Mouse (Mus musculus) heart, postnatal 0 days (tissue): ENCODE results near the gene Arhgap23. TPM values are rescaled to one million over a fixed set of nuclear protein-coding genes. Genes with fewer than 3 reads are reported as not detected.
A peak's percentile ranks its signal among the peaks of the same experiment; 100 is the strongest.

Experiments
- ATAC-seq: fragments of 200-750 bp; cut with Nextera tagmentation; 2 replicates; pipeline ENCODE4 v1.8.0; 2017; ENCODE audit warnings: low read depth, moderate number of reproducible peaks, moderate library complexity; ENCODE audit not compliant: insufficient read depth
- DNase-seq: peaks from one replicate; pipeline ENCODE4 v3.0.0-alpha.2; 2016; ENCODE audit warnings: low spot score
- H3K27ac ChIP-seq: fragments of 300-500 bp; sonication (generic); 2 replicates; pipeline ENCODE4 v1.5.1; 2014; ENCODE audit warnings: low read depth, mild to moderate bottlenecking
- H3K27me3 ChIP-seq: fragments of 300-500 bp; sonication (generic); 2 replicates; pipeline ENCODE4 v1.6.1; 2014; ENCODE audit warnings: low read length, mixed read lengths; ENCODE audit not compliant: control insufficient read depth, insufficient read depth
- H3K36me3 ChIP-seq: fragments of 300-500 bp; sonication (generic); replicated peaks from 2 replicates; pipeline ENCODE4 v1.6.1; 2014; ENCODE audit warnings: low read length, mixed read lengths; ENCODE audit not compliant: control insufficient read depth, insufficient read depth
- H3K4me1 ChIP-seq: fragments of 300-500 bp; sonication (generic); 2 replicates; pipeline ENCODE4 v1.6.1; 2014; ENCODE audit warnings: antibody characterized with exemption; ENCODE audit not compliant: control insufficient read depth, insufficient read depth
- H3K4me2 ChIP-seq: fragments of 300-500 bp; sonication (generic); 2 replicates; pipeline ENCODE4 v1.6.1; 2014; ENCODE audit warnings: low read depth, mild to moderate bottlenecking, low read length, moderate library complexity
- H3K4me3 ChIP-seq: fragments of 300-500 bp; sonication (generic); 2 replicates; pipeline ENCODE4 v1.5.1; 2014; ENCODE audit warnings: low read depth, low read length
- H3K9ac ChIP-seq: fragments of 300-500 bp; sonication (generic); replicated peaks from 2 replicates; pipeline ENCODE4 v1.6.1; 2014; ENCODE audit warnings: low read depth, low read length, mixed read lengths
- H3K9me3 ChIP-seq: fragments of 300-500 bp; sonication (generic); replicated peaks from 2 replicates; pipeline ENCODE4 v1.6.1; 2016; ENCODE audit warnings: low read length; ENCODE audit not compliant: control insufficient read depth
- CTCF ChIP-seq: IDR thresholded peaks from 2 replicates; pipeline ENCODE4 v1.5.1; 2016; ENCODE audit warnings: antibody characterized with exemption, control low read depth, low read depth
- EP300 ChIP-seq: IDR thresholded peaks from 2 replicates; pipeline ENCODE4 v1.6.1; 2016; ENCODE audit warnings: antibody characterized with exemption, low read depth
- WGBS: fragments of 180-500 bp; shearing (Covaris S2); extraction: QIAGEN DNeasy Blood & Tissue Kit; methylation state at CpG from one replicate; pipeline ENCODE4 v1.1.7; 2014; 5-methylcytosine and 5-hydroxymethylcytosine counted together
- polyA plus RNA-seq: library from polyadenylated mRNA; unstranded; fragments of >200 nt; fragmentation: Nextera tagmentation; extraction: Ambion mirVana; gene quantifications from 2 replicates; pipeline ENCODE4 v1.2.1, GENCODE M21; 2015
- total RNA-seq: library from RNA; depleted of rRNA; stranded (reverse); fragments of >200 nt; gene quantifications from 2 replicates; pipeline ENCODE4 v1.2.3, GENCODE M21; 2014; ENCODE audit warnings: low replicate concordance

Arhgap23 gene
- total and polyA plus RNA-seq, 2 experiments from 2014 or later, result 3.8 to 44.0 TPM

GRCm38 (mm10) chr11:97477431-97477830 lies 62.1 kb downstream of the Arhgap23 start:
- Histone ChIP-seq H3K4me1 (0 out of 2 replicates have a peak, but pooled peaks cover 3% of the 10 kb centered on the region), H3K4me3 (no peak overlapping the region), H3K4me2 (no peak overlapping the region), H3K9me3 (no peaks in the 10 kb centered on the region), H3K9ac (no peak overlapping the region), H3K36me3 (peaks cover 91% of the 10 kb centered on the region), H3K27me3 (no peaks in the 10 kb centered on the region), H3K27ac (no peak overlapping the region)
- DNase-seq, result no peak
- TF ChIP-seq CTCF (no peak), EP300 (no peak)
- no peak for ATAC-seq
- WGBS, result 75% methylated on average over 7 of the region's 7 CpGs

- whole genome bisulfite sequencing, result 87% methylated on average over 6 of the region's 6 CpGs
Observed at GRCm38 (mm10) chr11:97478345-97478744, 63.0 kb downstream of the Arhgap23 start.

GRCm38 (mm10) chr11:97479085-97479484 lies 63.8 kb downstream of the Arhgap23 start:
- no peaks in the 10 kb centered on the region for H3K27me3 ChIP-seq
- no peak overlapping the region for H3K27ac ChIP-seq
- peaks cover 88% of the 10 kb centered on the region for H3K36me3 ChIP-seq
- no peak for ATAC-seq
- no peak for DNase-seq
- no peak overlapping the region for H3K4me3 ChIP-seq
- no peaks in the 10 kb centered on the region for H3K9me3 ChIP-seq
- WGBS, result 85% methylated on average over 10 of the region's 10 CpGs
- 0 out of 2 replicates have a peak, but pooled peaks cover 3% of the 10 kb centered on the region for H3K4me1 ChIP-seq
- H3K4me2 ChIP-seq, result no peak overlapping the region
- no peak for TF ChIP-seq EP300
- no peak for TF ChIP-seq CTCF
- no peak overlapping the region for H3K9ac ChIP-seq

More at GRCm38 (mm10) chr11:97478345-97478744, 63.0 kb downstream of the Arhgap23 start:
- H3K4me3 ChIP-seq, result no peak overlapping the region
- H3K27me3 ChIP-seq, result no peaks in the 10 kb centered on the region
- ATAC-seq, result no peak
- H3K9me3 ChIP-seq, result no peaks in the 10 kb centered on the region
- H3K27ac ChIP-seq, result no peak overlapping the region
- H3K9ac ChIP-seq, result no peak overlapping the region
- TF ChIP-seq EP300 (no peak), CTCF (no peak)
- H3K4me1 ChIP-seq, result 0 out of 2 replicates have a peak, but pooled peaks cover 3% of the 10 kb centered on the region
- no peak for DNase-seq
- no peak overlapping the region for H3K4me2 ChIP-seq
- peaks cover 91% of the 10 kb centered on the region for H3K36me3 ChIP-seq

GRCm38 (mm10) chr11:97479824-97480223 lies 64.5 kb downstream of the Arhgap23 start:
- DNase-seq (peak; percentile 57), ATAC-seq (peak; percentile 51)
- no peaks in the 10 kb centered on the region for H3K27me3 ChIP-seq
- no peak overlapping the region for H3K27ac ChIP-seq
- TF ChIP-seq CTCF (no peak), EP300 (no peak)
- no peak overlapping the region for H3K9ac ChIP-seq
- H3K36me3 ChIP-seq, result peaks cover 86% of the 10 kb centered on the region
- 0 out of 2 replicates have a peak, but pooled peaks cover 3% of the 10 kb centered on the region for H3K4me1 ChIP-seq
- no peak overlapping the region for H3K4me3 ChIP-seq
- H3K9me3 ChIP-seq, result no peaks in the 10 kb centered on the region
- WGBS, result 38% methylated on average over 8 of the region's 8 CpGs
- H3K4me2 ChIP-seq, result no peak overlapping the region

GRCm38 (mm10) chr11:97485661-97486060 lies 70.3 kb downstream of the Arhgap23 start:
- H3K9me3 ChIP-seq, result no peaks in the 10 kb centered on the region
- H3K27me3 ChIP-seq, result no peaks in the 10 kb centered on the region
- ATAC-seq (no peak), DNase-seq (no peak)
- no peak for TF ChIP-seq EP300
- TF ChIP-seq CTCF, result no peak
- peaks cover 76% of the 10 kb centered on the region for H3K36me3 ChIP-seq
- no peak overlapping the region for H3K9ac ChIP-seq
- no peak overlapping the region for H3K4me3 ChIP-seq
- H3K4me2 ChIP-seq, result no peak overlapping the region
- no peaks in the 10 kb centered on the region for H3K4me1 ChIP-seq
- H3K27ac ChIP-seq, result no peak overlapping the region
- WGBS, result 50% methylated on average over 8 of the region's 8 CpGs

GRCm38 (mm10) chr11:97487656-97488055 lies 72.3 kb downstream of the Arhgap23 start:
- no peak for TF ChIP-seq EP300
- TF ChIP-seq CTCF, result no peak
- no peak overlapping the region for H3K9ac ChIP-seq
- H3K9me3 ChIP-seq, result no peaks in the 10 kb centered on the region
- peaks cover 77% of the 10 kb centered on the region for H3K36me3 ChIP-seq
- DNase-seq, result no peak
- no peaks in the 10 kb centered on the region for H3K4me1 ChIP-seq
- no peak for ATAC-seq
- WGBS, result 47% methylated on average over 3 of the region's 3 CpGs
- no peak overlapping the region for H3K4me3 ChIP-seq
- H3K4me2 ChIP-seq, result no peak overlapping the region
- H3K27me3 ChIP-seq, result no peaks in the 10 kb centered on the region
- H3K27ac ChIP-seq, result no peak overlapping the region
